Mouse (Mus musculus): ENCODE data around the gene Prkce.

- TF ChIP-seq CTCF (IDR thresholded peaks at IDR 0.05; ENCODE audit: low read depth) (no peak), EP300 (IDR thresholded peaks at IDR 0.05; ENCODE audit: low read depth) (no peak)
Measured at GRCm38 (mm10) chr17:86499359-86500045, 331.9 kb downstream of the Prkce start.
